Mouse (Mus musculus): ENCODE data around the gene Htr6.

Gene Htr6

GRCm38 (mm10) chr4:139048518-139048917 lies 26.9 kb downstream of the Htr6 start:
- no peak for DNase-seq (ENCODE audit: low read depth, low spot score)

DNA sequence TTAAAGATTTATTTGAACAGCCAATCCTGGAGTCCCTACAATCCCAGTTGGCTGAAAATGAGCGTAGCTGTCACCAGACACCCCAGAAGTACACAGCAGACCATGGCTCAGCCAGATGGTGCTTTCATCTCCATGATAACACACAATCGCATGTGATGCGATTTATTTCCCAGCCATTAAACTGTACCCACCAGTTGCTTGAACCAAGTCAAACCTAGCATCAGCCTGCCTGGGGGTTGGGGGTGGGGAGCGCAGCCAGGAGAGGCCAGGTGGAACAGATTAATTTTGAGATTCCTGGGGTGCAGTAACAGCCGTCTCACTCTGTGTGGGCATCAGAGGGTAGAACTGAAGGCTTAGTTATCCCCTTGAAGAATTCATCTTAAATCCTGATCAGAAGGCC lies 29.0 kb downstream of the Htr6 start:
- no peak for DNase-seq (ENCODE audit: low read depth, low spot score)

GRCm38 (mm10) chr4:139044566-139044965 lies 30.8 kb downstream of the Htr6 start:
- no peak for DNase-seq (ENCODE audit: low read depth, low spot score)

DNA sequence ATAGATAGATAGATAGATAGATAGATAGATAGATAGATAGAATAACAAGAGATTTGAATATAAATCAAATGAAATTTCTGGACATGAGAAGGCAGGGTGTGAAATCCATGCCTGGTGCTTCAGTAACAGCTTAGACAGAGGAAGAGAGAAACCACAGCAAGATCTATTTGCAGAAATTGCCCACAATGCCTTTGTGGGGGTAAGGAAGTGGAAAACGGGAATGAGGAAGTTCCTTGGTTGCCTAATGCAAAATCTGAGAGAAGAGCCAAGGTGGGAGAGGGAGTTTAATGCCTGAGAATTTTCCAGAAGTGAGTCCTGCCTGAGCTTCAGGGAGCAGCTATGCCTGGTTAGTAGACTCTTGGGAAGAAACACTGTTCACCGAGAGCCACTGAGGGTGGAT lies 31.8 kb downstream of the Htr6 start:
- no peak for DNase-seq (ENCODE audit: low read depth, low spot score)

DNA sequence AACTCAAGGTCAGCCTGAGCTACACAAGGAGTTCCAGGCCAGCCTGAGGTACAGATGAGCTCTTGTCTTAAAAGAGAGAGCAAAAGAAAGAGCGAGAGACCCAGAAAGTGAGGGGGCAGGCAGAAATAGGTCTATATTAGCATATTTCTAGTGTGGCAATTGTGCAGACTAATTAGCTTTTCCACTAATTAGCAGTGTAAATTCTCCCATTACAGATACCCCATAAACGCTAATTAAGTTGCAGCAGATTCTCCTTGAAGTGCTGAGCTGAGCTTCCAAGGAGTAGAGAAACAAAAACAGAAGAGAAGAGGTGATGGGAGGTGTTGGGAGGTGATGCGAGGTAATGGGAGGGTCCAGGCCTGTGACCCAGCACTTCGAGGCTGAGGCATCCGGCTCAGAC lies 32.8 kb downstream of the Htr6 start:
- no peak for DNase-seq (ENCODE audit: low read depth, low spot score)

- DNase-seq (ENCODE audit: low read depth, low spot score) = no peak
These were observed 35.1 kb downstream of the Htr6 start for GRCm38 (mm10) chr4:139040084-139040839.

- no peak for DNase-seq (ENCODE audit: low read depth, low spot score)
These were observed 37.4 kb downstream of the Htr6 start for GRCm38 (mm10) chr4:139037795-139038607.

DNA sequence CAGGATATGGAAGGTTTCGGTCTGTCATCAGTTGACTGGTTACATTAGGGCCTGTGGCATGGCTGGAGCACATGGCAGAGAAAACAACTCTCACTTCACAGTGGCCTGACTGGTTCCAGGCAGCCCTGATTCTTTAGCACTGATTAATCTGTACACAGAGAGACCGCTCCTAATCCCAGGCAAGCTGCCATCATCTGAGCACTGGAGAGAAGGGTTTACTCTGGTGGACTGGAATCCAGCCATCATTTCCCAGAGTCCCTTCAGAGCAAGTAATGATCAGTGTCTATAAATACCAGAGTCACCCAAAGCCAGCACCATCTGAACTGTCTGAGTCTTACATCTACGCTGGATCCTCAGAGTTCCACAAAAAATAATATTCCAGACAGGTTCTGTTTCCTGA lies 39.6 kb downstream of the Htr6 start:
- no peak for DNase-seq (ENCODE audit: low read depth, low spot score)

- DNase-seq (ENCODE audit: low read depth, low spot score) = no peak
These were observed 40.4 kb downstream of the Htr6 start for GRCm38 (mm10) chr4:139034942-139035341.

DNA sequence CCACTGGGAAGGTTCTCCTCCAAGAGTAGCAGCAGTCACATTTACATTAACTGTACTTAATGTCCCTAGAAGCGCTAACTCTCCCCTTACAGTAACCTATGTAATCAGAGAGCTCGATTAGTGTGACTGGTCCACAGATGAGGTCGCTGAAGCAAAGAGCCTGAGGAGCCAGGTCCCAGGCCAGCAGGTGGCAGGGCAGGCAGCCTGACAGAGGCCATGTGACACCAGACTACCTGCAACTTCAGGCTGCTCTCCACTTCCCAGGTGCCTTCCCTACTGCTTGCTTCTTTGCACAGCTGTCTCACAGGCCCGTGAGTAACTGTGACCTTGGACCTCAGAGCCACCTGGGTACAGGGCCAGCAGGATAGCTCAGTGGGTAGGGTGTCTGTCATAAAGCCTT lies 40.8 kb downstream of the Htr6 start:
- no peak for DNase-seq (ENCODE audit: low read depth, low spot score)

DNA sequence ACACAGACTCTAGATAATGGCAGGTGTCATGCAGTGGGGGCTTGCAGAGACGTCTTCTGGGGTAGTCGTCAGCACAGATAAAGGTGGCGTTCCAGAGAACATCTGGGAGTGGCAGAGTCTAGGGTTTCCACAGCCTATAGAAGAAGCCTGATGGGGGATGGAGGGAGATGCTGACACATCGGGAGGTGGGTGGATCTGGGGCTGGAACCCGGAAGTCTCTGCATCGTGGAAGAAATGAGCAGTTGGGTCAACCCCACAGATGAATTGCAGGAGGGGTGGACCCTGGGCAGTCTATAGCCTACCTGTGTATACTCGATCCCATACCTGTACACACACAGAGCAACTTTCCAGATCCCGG lies 41.4 kb downstream of the Htr6 start:
- no peak for DNase-seq (ENCODE audit: low read depth, low spot score)

- no peak for DNase-seq (ENCODE audit: low read depth, low spot score)
These were observed 41.9 kb downstream of the Htr6 start for GRCm38 (mm10) chr4:139033263-139034009.

- no peak for DNase-seq (ENCODE audit: low read depth, low spot score)
These were observed 42.8 kb downstream of the Htr6 start for GRCm38 (mm10) chr4:139032521-139032920.

- no peak for DNase-seq (ENCODE audit: low read depth, low spot score)
These were observed 44.7 kb downstream of the Htr6 start for GRCm38 (mm10) chr4:139030675-139031074.

DNA sequence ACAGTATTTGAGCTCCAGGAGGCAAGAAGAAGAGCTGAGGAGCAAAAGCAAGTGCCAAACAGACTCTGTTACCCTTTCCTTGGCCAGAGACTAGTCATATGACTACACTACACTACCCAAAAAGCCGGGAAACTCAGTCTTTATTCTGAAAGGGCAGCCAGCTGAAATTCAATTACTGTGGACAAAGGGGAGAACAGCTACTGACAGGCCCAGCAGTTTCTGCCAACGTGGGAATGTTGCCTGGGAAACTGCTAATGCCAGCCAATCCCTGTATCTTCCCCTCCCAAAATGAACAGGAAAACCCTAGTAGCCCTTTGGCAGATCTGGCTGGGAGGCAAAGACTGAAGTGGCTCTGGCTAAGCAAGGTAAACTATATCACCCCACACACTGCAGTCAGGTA lies 51.0 kb downstream of the Htr6 start:
- no peak for DNase-seq (ENCODE audit: low read depth, low spot score)

DNA sequence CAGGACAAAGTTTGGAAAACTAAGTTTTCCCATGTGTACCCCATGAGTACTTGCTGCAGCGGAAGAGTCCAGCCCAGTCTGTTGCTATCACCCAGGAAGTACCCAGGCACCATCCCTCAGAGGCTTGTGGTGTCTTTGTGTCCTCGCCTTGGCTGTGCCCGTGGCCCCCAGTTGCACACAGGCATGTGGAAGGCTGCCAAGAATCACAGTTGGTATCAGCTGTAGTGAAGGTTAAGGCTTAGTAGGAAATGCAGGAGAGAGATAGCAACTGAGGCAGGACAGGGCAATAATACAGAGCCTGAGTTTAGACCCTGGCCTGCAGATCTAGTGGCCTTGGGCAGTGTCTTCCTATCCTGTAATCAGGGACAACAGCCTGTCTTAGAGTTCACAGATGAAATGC lies 55.0 kb downstream of the Htr6 start:
- DNase-seq (ENCODE audit: low read depth, low spot score) = no peak

- no peak for DNase-seq (ENCODE audit: low read depth, low spot score)
These were observed 56.0 kb downstream of the Htr6 start for GRCm38 (mm10) chr4:139019413-139019812.

DNA sequence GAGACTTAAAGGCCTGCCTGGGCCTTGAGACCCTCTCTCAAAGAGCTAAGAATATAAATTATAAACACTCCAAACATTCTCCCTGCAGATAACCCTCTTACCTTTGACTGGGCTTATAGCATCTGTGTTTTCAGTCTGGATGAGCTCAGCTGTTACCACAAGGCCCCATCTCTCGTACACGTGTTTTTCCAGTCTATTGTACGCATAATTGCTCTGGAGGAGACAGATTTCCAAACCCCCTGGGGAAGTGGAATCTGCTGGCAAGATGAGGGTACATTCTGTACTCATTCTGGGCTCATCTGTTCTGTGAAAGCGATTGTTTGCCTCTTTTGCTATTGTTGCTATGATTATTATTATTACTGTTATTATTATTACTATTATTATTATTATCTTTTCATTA lies 56.4 kb downstream of the Htr6 start:
- no peak for DNase-seq (ENCODE audit: low read depth, low spot score)

DNA sequence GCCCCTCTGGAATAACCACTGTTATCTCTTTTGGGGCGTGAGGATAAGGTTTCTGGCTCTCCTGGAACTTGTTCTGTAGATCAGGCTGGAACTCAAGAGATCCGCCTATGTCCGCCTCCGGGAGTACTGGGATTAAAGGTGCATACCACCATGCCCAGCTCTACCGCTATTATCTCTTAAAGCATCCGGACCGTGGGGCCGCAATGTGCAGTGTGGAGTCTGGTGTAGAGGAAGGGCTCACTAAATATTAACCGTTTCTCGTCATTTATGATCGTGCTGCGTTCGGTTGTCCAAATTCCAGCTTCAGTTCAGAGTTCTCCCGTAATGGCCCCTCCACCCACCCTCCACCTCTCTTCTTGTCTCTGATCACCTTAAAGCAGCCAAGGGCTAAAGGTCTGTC lies 57.0 kb downstream of the Htr6 start:
- no peak for DNase-seq (ENCODE audit: low read depth, low spot score)

- peak; percentile 26 for DNase-seq (ENCODE audit: low read depth, low spot score)
These were observed 60.6 kb downstream of the Htr6 start for GRCm38 (mm10) chr4:139014793-139015192.

DNA sequence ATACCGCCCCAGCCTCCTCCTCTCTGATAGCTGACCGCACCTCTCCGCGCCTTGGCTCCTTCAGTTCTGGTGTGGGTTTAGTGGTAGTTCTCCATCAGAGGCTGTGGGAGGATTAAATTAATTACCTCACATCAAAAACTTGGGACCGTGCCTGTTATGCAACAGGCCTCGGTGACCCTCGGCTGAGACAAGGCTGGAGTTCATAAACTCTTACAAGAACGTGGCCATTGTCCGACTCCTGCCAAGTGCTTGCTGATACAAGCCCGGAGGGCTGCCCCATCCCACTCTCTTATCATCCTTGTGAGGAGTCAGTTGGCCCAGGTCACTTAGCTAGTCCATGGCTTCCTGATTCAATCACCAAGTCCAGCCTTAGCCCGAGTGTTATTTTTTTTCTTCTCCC lies 62.1 kb downstream of the Htr6 start:
- no peak for DNase-seq (ENCODE audit: low read depth, low spot score)

- DNase-seq (ENCODE audit: low read depth, low spot score) = no peak
These were observed 64.1 kb downstream of the Htr6 start for GRCm38 (mm10) chr4:139011201-139011702.
